Mouse (Mus musculus) small intestine, adult 10 weeks (tissue): ENCODE results near the gene Vsig2. TPM values are rescaled to one million over a fixed set of nuclear protein-coding genes. Genes with fewer than 3 reads are reported as not detected.

ENCODE experiments used
- polyA plus RNA-seq: library from polyadenylated mRNA; stranded (reverse); fragments of 350-450 nt; fragmentation: Illumina TruSeq; extraction: RNeasy Lipid Tissue Mini Kit (QIAGEN cat#74804); gene quantifications from one replicate; pipeline ENCODE4 v1.2.3, GENCODE M21; 2014; ENCODE audit warnings: low replicate concordance

The Vsig2 gene
- 2.5 TPM for polyA plus RNA-seq

DNA sequence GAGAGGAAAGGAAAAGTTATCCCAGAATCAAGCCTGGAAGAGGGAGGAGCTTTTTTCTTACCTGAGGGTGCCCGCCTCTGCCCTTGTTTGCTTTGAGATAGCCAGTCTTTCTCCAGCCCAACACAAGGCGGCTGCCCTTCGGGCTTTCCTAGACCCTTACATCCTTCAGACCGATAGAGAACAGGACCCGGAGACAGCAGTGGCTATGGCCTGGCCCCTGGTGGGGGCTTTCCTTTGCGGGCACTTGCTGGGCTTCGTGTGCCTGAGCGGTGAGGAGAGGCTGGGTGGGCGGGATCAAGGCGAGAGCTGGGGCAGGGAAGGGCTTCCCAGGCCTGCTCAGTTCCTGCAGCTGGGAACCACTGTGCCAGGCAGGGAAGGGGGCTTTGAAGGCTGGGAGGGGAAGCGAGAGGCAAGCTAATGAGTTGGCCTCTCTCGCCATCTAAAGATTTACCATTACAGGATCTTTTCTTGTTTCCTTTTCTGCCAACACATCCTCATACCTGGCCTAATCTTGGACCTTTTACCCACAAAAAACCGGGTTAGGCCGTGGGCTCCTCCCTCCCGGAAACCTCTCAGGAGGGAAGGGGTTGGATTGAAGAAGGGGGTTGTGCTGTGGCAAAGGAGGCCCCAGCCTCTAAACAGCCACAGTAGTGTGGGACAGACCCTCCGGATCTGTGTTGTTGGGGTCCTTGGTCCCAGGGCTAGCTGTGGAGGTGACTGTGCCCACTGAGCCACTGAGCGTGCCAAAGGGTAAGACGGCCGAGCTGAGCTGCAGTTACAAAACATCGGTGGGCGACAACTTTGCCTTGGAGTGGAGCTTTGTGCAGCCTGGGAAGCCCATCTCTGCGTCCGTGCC is at the start of gene Vsig2:
TSS of gene Vsig2 (plus strand) at position 86 of the 856 bp plus-strand sequence.

DNA sequence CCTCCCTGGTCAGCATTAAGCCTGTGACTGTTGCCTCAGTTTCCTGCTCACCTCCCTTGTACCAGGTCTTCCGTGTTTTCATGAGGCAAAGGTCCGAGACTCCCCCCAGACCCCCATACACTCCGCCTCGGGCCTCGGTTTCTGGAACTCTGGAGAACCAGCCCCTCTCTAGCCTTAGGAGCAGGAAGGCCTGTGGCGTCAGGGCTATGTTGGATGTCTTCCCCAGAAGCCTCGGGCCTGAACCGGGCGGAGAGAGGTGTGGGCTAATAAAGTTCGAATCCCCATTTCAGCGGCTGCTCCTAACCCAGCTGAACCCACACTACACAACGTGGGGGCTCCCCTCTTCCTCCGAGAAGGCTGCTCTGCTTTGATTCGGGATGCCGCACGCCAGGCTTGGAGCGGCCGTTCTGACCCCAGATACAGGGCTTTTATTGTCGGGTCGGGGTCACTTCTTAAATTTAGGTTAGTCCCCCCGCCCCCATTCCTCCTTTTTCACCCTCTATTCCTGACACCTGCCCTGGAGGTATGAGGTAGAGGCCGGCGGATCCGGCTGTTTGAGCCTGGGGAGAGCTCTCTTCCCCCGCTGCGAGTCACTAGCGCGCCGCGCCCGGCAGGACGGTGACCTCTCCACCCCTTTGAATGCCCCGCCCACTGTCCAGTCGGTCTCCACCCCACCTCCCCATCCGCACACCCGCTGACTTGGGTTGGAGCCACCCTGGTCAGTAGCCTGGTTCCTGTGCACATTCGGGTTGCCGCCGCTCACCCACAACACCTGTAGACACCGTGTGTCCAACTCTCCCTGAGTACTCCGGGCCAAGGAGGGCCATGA is 11.4 kb upstream of the Vsig2 start, which contains the start of gene Esam:
TSS of gene Esam (plus strand) at position 683 of the 829 bp plus-strand sequence.

DNA sequence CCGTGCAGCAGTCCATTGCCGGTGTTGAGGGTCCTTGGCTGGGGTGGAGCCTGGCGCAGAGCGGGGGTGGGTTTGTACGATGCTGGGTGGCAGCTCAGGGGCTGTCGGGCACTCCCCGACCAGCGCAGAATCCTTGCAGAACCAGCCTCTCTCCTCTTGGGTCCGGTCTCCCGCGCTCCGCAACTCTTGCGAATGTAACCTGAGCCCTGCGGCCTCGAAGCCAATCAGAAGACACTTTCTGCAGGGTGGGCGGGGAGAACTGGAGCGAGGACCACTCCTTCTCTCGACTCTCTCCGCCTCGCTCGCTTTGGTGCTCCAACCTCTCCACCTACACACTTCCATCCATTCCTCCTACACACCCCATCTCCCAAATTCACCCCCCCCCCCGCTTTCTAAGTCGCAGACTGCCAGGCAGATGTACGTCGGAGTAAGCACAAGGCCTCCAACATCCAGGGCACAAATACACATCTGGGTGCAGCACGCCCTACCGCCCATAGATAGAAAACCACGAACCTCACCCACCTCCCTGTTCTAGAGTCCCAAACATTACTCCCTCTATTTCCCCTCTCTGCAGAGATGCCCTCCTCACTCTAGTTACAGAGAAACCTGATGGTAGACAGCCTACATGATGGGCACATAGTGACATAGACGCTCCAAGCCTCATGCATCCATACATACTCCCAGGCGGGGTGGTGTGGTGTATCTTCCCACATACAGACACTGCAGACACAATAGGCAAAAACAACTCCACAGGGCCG is 13.7 kb downstream of the Vsig2 start, which contains the start of gene Nrgn:
TSS of gene Nrgn (minus strand) at position 369 of the 758 bp plus-strand sequence.

DNA sequence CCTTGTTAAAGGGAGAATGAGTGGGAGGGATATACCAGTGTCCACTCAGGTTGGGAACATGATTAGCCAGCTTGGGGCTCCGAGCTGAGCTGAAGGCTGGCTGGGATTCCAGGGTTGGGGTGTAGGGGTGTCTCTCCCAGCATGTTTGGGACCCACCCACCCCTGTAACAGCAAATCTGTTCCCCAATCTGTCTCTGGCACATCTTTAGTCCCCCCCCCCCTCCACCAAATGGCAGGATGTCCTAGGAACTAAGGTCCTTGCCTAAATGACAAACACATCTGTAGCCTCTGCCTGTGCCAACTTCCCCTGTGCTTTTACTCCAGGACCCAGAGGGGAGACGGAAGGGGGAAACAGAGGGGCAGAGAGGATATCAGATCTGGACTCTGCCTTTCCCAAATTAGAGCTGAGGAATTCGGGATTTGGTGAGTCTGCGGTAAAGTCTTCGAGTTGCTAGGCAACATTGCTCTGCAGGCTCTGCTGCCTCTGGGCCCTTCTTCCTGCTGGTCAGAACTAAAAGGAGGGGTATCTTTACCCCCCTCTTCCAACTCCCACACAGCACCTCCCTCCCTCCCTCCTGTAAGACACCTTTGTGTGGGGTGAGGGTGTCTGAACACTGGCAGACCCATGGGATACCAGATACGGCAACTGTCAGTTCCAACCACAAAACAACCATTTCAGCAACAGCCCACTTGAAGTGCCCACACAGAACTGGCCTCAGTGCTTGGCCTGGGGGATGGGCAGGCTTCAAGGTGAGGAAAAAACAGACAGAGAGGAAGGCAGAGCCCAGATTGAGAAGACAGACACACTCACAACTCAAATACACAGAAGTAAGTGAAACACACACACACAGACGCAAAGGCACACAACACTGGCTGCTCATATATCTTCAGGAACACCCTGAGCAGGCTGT is 16.0 kb downstream of the Vsig2 start, which contains the start of gene Siae:
TSS of gene Siae (plus strand) at position 861 of the 911 bp plus-strand sequence.

Other genes with a start within 250 kb of the Vsig2 start
- 3.4 TPM for gene Ccdc15, start 190.8 kb upstream of the Vsig2 start, polyA plus RNA-seq
- not detected for gene Hepacam, start 171.9 kb upstream of the Vsig2 start, polyA plus RNA-seq
- gene Robo4, start 137.4 kb upstream of the Vsig2 start, polyA plus RNA-seq: 0.41 TPM
- not detected for gene Robo3, start 106.0 kb upstream of the Vsig2 start, polyA plus RNA-seq
- 42.6 TPM for gene Msantd2, start 49.9 kb upstream of the Vsig2 start, polyA plus RNA-seq
- gene Esam, start 11.2 kb upstream of the Vsig2 start, polyA plus RNA-seq: 2.2 TPM
- gene Nrgn, start 13.6 kb downstream of the Vsig2 start, polyA plus RNA-seq: not detected
- gene Siae, start 16.4 kb downstream of the Vsig2 start, polyA plus RNA-seq: 43.5 TPM
- gene Spa17, start 74.5 kb downstream of the Vsig2 start, polyA plus RNA-seq: 12.0 TPM
- 25.2 TPM for gene Tbrg1, start 118.1 kb downstream of the Vsig2 start, polyA plus RNA-seq
- gene Panx3, start 130.0 kb downstream of the Vsig2 start, polyA plus RNA-seq: not detected
- gene Olfr160, start 177.0 kb downstream of the Vsig2 start, polyA plus RNA-seq: not detected
- not detected for gene Olfr874, start 205.9 kb downstream of the Vsig2 start, polyA plus RNA-seq
- gene Olfr875, start 232.6 kb downstream of the Vsig2 start, polyA plus RNA-seq: not detected